Mouse (Mus musculus): ENCODE results near the gene Setd4. TPM values are rescaled to one million over a fixed set of nuclear protein-coding genes. Genes with fewer than 3 reads are reported as not detected.
A peak's percentile ranks its signal among the peaks of the same experiment; 100 is the strongest.

Gene Setd4
- total RNA-seq, 1 experiment from 2014 or later = 13.3 TPM

- peak; percentile 56 to 69 for ATAC-seq (replicated peaks in 1 of 2; ENCODE audit: insufficient read depth in 1 of 2, low FRiP score in 2 of 2, low TSS enrichment in 1 of 2, low read depth in 1 of 2, poor library complexity in 2 of 2, severe bottlenecking in 2 of 2)
Measured at GRCm38 (mm10) chr16:93572383-93572782, 31.5 kb downstream of the Setd4 start.

- ATAC-seq (replicated peaks in 1 of 2; ENCODE audit: insufficient read depth in 1 of 2, low FRiP score in 2 of 2, low TSS enrichment in 1 of 2, low read depth in 1 of 2, poor library complexity in 2 of 2, severe bottlenecking in 2 of 2) = no peak
Measured at GRCm38 (mm10) chr16:93558499-93558898, 45.4 kb downstream of the Setd4 start.

GRCm38 (mm10) chr16:93557646-93558045 is 46.2 kb downstream of the Setd4 start:
- no peak for ATAC-seq (replicated peaks in 1 of 2; ENCODE audit: insufficient read depth in 1 of 2, low FRiP score in 2 of 2, low TSS enrichment in 1 of 2, low read depth in 1 of 2, poor library complexity in 2 of 2, severe bottlenecking in 2 of 2)

DNA sequence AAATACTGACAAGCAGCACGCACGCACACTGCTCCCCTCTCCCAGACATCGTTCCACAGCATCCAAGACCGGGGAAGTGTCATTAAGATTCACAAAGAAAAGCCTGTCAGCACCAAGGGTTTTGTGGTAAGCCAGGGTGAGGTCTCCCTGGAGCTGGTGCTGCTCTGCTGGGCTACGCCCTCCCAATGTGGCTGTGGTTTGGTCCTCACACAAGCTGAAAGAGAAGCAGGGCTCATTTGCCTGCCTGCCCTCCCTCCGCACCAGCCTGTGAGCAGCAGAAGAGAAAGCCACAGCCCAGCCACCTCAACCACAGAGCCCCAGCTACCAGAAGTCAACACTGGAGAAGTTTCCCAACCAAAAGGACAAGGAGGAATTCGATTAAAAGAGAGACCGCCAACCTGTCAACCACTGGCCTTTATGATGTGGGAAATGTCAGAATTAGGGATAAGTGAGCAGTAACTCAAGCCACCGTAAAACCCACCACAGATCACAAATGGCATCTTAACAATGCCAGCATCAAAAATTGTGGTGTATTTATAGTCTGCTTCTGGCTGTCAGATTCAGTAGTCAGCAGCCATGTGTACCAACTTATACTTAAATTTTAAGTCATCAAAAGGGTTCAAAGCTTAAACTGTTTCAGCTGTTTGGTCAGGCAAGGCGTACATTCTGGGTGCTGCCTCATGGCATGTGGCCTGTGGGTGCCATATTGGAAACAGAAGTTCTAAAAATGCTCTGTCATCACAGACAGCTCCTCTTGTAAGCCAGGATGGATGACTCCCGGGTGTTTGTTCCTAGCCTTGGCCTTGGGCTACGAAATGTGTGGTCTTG is 51.0 kb downstream of the Setd4 start:
- ATAC-seq (replicated peaks in 1 of 2; ENCODE audit: insufficient read depth in 1 of 2, low FRiP score in 2 of 2, low TSS enrichment in 1 of 2, low read depth in 1 of 2, poor library complexity in 2 of 2, severe bottlenecking in 2 of 2) = peak; percentile 96 to 97

- no peak for ATAC-seq (replicated peaks in 1 of 2; ENCODE audit: insufficient read depth in 1 of 2, low FRiP score in 2 of 2, low TSS enrichment in 1 of 2, low read depth in 1 of 2, poor library complexity in 2 of 2, severe bottlenecking in 2 of 2)
Measured at GRCm38 (mm10) chr16:93549287-93549686, 54.6 kb downstream of the Setd4 start.

DNA sequence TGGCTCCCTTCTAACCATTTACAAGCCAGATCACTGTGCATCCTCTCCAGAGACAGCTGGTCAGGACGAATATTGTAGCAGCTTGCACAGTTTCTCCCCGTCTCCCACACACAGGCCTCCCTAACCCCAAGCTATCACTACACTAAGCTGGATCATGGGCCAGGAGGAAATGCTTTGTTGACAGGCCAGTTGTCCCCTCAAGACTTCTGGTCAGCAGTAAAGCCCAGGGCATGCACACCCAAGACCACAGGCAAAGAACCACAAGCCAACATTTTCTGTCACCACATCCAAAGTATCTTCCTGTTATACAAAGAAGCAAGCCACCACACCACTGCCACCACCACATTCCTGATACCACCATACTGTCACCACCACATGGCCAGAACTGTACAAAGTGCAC is 55.8 kb downstream of the Setd4 start:
- ATAC-seq (replicated peaks in 1 of 2; ENCODE audit: insufficient read depth in 1 of 2, low FRiP score in 2 of 2, low TSS enrichment in 1 of 2, low read depth in 1 of 2, poor library complexity in 2 of 2, severe bottlenecking in 2 of 2) = no peak

DNA sequence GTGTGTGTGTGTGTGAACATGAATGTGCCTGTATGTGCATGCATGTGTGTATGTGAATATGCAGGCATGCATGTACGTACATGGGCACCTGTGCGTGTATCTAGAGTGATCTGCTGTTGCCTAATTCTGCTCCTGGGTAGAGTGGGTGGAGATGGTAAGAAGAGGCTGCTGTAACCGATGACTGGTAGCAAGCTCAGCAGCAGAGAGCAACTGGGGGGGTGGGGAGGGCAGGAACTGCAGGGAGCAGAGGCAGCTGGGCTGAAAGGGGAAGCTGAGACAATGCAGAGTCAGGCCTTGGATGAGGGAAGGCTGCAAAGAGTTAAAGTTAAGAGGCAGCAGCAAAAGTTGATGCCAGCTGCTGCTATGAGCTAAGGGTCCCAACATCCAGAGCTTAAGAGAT is 56.7 kb downstream of the Setd4 start:
- ATAC-seq (replicated peaks in 1 of 2; ENCODE audit: insufficient read depth in 1 of 2, low FRiP score in 2 of 2, low TSS enrichment in 1 of 2, low read depth in 1 of 2, poor library complexity in 2 of 2, severe bottlenecking in 2 of 2) = peak; percentile 59 to 68; a peak in 3 of 4 replicates

GRCm38 (mm10) chr16:93546354-93546965 is 57.4 kb downstream of the Setd4 start:
- ATAC-seq (replicated peaks in 1 of 2; ENCODE audit: insufficient read depth in 1 of 2, low FRiP score in 2 of 2, low TSS enrichment in 1 of 2, low read depth in 1 of 2, poor library complexity in 2 of 2, severe bottlenecking in 2 of 2) = no peak

- no peak for ATAC-seq (replicated peaks in 1 of 2; ENCODE audit: insufficient read depth in 1 of 2, low FRiP score in 2 of 2, low TSS enrichment in 1 of 2, low read depth in 1 of 2, poor library complexity in 2 of 2, severe bottlenecking in 2 of 2)
Measured at GRCm38 (mm10) chr16:93544931-93545330, 58.9 kb downstream of the Setd4 start.

- peak; percentile 72 to 86; a peak in 3 of 4 replicates for ATAC-seq (replicated peaks in 1 of 2; ENCODE audit: insufficient read depth in 1 of 2, low FRiP score in 2 of 2, low TSS enrichment in 1 of 2, low read depth in 1 of 2, poor library complexity in 2 of 2, severe bottlenecking in 2 of 2)
Measured at GRCm38 (mm10) chr16:93543704-93544103, 60.2 kb downstream of the Setd4 start.

GRCm38 (mm10) chr16:93539891-93540290 is 64.0 kb downstream of the Setd4 start:
- no peak for ATAC-seq (replicated peaks in 1 of 2; ENCODE audit: insufficient read depth in 1 of 2, low FRiP score in 2 of 2, low TSS enrichment in 1 of 2, low read depth in 1 of 2, poor library complexity in 2 of 2, severe bottlenecking in 2 of 2)

DNA sequence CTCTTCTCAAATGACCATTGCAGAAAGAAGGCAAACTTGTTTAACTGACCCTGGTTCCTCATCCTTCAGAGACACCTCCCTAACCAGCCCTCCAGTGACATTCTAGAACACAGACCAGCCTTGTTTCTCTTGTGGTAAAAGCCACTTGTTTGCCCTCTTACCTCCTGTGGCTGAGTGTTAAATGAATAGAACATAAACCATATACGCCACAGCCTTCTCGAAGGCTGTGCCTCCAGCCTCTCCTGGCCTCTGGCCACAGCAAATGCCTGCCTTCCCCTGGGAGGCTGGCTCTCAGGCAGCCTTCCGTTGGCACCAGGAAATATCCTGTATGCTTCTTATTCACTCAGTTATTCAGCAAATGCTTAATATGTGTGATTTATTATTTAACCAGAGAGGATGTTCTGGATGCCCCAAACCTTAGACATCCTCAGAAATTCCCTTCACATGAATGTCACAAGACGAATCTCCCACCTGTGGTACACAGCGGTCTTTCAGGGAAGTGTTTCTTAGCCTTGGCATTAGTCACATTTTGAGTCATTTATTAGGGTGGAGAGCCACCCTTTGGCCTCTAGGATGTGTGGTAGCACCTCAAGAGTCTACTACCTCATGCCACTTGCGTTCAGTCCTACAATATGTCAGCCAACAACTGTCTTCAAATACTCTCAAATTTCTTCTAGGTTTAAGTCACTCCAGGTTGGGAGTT is 68.6 kb downstream of the Setd4 start:
- ATAC-seq (replicated peaks in 1 of 2; ENCODE audit: insufficient read depth in 1 of 2, low FRiP score in 2 of 2, low TSS enrichment in 1 of 2, low read depth in 1 of 2, poor library complexity in 2 of 2, severe bottlenecking in 2 of 2) = no peak

Other genes starting within 250 kb of the Setd4 start
- gene Cbr1, start 1.8 kb upstream of the Setd4 start, total RNA-seq (2017) = 24.1 and 33.0 TPM in 2 replicates
- not detected in 2 replicates for gene Gm5678, start 24.0 kb upstream of the Setd4 start, total RNA-seq (2017)
- gene Cbr3, start 79.2 kb upstream of the Setd4 start, total RNA-seq (2017) = 0.38 TPM in 1 of 2 replicates, not detected in the other
- 11.2 and 13.4 TPM in 2 replicates for gene Dop1b, start 107.8 kb upstream of the Setd4 start, total RNA-seq (2017)
- gene Morc3, start 228.1 kb upstream of the Setd4 start, total RNA-seq (2017) = 202 and 204 TPM in 2 replicates

Data from hematopoietic stem cell, adult 5-6 weeks (primary cell).